Mouse (Mus musculus): ENCODE measurements at regions not wholly inside any gene's neighbourhood (a gene's known extent, or its start where the extent isn't known, plus 50 kb on each side); places are given as distances from the start of the nearest gene placed in this dataset.

DNA sequence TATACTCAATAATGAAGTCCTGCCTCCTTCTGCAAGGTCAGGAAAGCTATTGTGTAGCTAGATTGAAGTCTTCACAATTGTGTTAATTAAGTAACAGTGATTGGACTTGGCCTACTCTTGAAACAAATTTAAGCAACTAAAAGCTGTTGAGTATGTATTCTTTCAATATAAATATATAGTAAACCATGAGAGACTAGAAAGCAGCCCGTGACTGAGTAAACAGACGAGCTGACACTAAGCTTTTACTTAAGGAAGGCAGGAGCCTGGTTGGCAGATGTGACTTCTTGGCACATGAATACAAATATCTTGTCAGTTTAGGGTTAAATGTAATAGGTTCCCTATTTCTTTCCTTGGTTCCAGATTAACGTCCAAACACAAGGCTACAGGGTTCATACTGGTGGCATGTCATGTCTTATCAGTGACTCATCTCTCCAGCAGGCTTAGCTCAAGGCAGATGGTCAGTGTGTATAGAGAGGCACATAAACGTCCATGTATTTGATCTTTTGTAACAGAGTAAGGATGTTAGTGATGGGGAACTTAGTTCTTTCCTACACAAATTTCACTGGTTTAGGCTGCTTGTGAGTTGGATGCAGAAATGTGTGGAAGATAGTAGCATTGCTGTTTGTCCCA is 184.7 kb downstream of the Etaa1 start:
- Histone ChIP-seq H3K4me1 (replicated peaks) (no peaks in the 10 kb centered on the region), H3K4me3 (replicated peaks) (no peak overlapping the region), H3K9ac (no peak overlapping the region), H3K9me3 (replicated peaks) (no peaks in the 10 kb centered on the region), H3K27ac (no peak overlapping the region), H3K27me3 (no peaks in the 10 kb centered on the region), H3K36me3 (no peaks in the 10 kb centered on the region), H3K4me2 (no peak overlapping the region)
- DNase-seq (no peak), ATAC-seq (ENCODE audit: low read depth) (no peak)
- 32% methylated on average over 4 of the region's 4 CpGs for WGBS (ENCODE audit: insufficient replicate concordance)

DNA sequence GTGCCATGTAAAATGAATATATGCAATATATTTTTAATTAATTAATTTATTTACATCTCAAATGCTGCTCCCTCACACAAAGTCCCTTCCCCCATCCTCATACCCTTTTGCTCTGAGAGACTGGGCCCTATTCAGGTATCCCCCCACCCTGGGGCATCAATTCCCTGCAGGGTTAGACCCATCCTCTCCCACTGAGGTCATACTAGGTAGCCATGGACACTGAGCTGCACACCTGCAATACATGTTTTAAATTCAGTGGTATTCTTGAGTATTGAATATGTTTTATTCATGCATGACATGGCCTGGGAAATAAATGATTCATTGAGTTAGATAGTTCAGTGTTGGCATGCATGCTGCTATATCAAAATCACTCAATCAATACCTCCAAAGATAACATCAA is 156.0 kb downstream of the Etaa1 start:
- Histone ChIP-seq H3K4me2 (no peak overlapping the region), H3K27ac (no peak overlapping the region), H3K9ac (no peak overlapping the region), H3K36me3 (no peaks in the 10 kb centered on the region), H3K4me3 (replicated peaks) (no peak overlapping the region), H3K27me3 (no peaks in the 10 kb centered on the region), H3K9me3 (replicated peaks) (no peaks in the 10 kb centered on the region), H3K4me1 (replicated peaks) (no peaks in the 10 kb centered on the region)
- no peak for DNase-seq
- no peak for ATAC-seq (ENCODE audit: low read depth)

DNA sequence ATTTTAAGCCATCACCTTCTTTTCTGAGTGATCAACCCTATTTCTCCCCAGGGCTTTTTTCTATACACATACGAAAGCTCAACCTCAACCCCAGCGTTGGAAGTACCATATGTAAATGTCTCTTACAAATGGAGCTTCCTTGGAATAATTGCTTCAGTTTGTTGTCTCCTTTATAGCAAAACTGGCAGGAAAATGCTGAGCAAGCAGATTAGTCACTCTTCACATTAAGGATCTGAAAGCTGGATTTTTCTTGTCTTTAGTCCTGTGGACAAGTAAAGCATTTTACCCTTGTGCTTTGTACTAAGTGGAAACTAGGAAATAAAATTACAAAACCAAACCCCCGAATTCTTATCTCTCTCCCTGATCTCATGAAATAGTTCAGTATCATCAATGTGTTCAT is 145.8 kb downstream of the Etaa1 start:
- H3K36me3 ChIP-seq, result no peaks in the 10 kb centered on the region
- no peaks in the 10 kb centered on the region for H3K27me3 ChIP-seq
- no peaks in the 10 kb centered on the region for H3K9me3 ChIP-seq (replicated peaks)
- no peaks in the 10 kb centered on the region for H3K4me1 ChIP-seq (replicated peaks)
- ATAC-seq (ENCODE audit: low read depth) (no peak), DNase-seq (no peak)
- no peak overlapping the region for H3K4me3 ChIP-seq (replicated peaks)
- H3K9ac ChIP-seq, result no peak overlapping the region
- 56% methylated on average over 3 of the region's 3 CpGs for whole genome bisulfite sequencing (ENCODE audit: insufficient replicate concordance)
- no peak overlapping the region for H3K4me2 ChIP-seq
- H3K27ac ChIP-seq, result no peak overlapping the region

DNA sequence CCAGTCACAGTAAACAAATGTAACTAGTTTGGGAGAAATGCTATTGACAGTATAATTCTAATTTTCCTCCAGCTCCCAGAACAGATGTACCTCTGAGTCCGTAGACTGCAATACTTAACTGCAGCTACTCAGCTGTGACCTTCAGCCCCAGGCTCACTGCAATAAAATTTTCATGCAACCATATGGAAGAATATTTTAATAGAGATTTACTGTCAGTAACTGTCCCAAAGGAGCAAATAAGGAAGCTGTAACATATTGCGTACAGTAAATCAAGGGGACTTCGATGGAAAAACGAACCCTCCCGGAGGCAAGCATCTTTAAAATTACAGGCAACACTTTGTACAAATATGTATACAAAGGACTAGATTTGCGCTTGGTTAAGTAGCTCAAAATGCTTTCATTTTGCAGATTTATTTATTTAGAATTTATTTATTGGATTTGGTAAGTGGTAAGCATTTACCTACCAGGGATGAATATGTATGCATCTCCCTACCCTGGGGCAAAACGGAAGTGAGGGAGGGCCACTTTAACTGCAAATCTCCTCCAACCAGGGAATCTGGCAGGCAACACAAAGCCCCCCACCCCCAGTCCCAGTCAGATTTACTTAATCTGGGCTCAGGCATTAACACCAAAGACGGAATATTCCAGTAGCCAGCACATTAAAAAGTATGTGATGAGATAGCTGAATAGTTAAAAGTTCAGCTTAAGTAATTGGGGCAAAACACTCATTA is 141.7 kb downstream of the Etaa1 start:
- ATAC-seq (ENCODE audit: low read depth), result no peak
- WGBS (ENCODE audit: insufficient replicate concordance), result 67% methylated on average over 8 of the region's 8 CpGs

DNA sequence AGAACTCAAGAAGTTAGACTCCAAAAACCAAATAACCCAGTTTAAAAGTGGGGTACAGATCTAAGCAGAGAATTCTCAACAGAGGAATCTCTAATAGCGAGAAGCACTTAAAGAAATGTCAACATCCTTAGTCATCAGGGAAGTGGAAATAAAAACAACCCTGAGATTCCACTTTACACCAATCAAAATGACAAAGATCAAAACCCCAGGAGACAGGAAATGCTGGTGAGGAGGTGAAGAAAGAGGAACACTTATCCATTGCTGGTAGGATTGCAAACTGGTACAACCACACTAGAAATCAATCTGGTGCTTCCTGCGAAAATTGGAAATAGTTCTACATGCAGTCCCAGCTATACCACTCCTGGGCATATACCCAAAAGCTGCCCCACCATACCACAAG is 111.0 kb downstream of the Etaa1 start:
- Histone ChIP-seq H3K9ac (no peak overlapping the region), H3K4me3 (replicated peaks) (no peak overlapping the region), H3K27ac (no peak overlapping the region), H3K4me1 (replicated peaks) (no peaks in the 10 kb centered on the region), H3K27me3 (no peaks in the 10 kb centered on the region), H3K9me3 (replicated peaks) (no peaks in the 10 kb centered on the region), H3K36me3 (no peaks in the 10 kb centered on the region), H3K4me2 (no peak overlapping the region)
- no peak for DNase-seq
- WGBS (ENCODE audit: insufficient replicate concordance), result 33% methylated on average over 2 of the region's 2 CpGs
- no peak for ATAC-seq (ENCODE audit: low read depth)

More for the DNA sequence above, 141.7 kb downstream of the Etaa1 start:
- no peak overlapping the region for H3K4me2 ChIP-seq
- no peaks in the 10 kb centered on the region for H3K4me1 ChIP-seq (replicated peaks)
- no peaks in the 10 kb centered on the region for H3K27me3 ChIP-seq
- no peaks in the 10 kb centered on the region for H3K36me3 ChIP-seq
- no peak overlapping the region for H3K9ac ChIP-seq
- no peak for DNase-seq
- H3K9me3 ChIP-seq (replicated peaks), result no peaks in the 10 kb centered on the region
- H3K4me3 ChIP-seq (replicated peaks), result no peak overlapping the region
- H3K27ac ChIP-seq, result no peak overlapping the region

DNA sequence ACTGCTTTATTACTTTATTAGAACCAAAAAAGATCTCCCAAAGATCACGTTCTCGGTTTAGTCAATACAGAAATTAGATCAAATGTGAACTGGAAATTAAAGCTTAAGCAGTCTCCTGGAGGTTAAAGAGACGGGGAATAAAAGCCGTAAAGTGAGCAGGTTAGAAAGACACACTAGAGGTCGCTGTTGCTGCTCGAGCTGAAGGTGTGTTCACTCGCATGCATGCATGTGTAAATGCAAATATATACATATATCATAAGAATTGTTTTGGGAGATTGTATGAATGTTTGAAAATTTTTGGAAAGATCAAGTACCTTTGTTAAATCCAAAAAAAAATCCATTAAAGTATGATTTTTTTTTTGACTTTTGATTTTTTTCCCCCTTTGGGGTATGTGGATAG is 101.3 kb downstream of the Etaa1 start:
- H3K9ac ChIP-seq, result no peak overlapping the region
- no peak overlapping the region for H3K4me2 ChIP-seq
- H3K9me3 ChIP-seq (replicated peaks), result no peaks in the 10 kb centered on the region
- no peaks in the 10 kb centered on the region for H3K27me3 ChIP-seq
- H3K4me3 ChIP-seq (replicated peaks), result no peak overlapping the region
- H3K36me3 ChIP-seq, result no peaks in the 10 kb centered on the region
- DNase-seq (no peak), ATAC-seq (ENCODE audit: low read depth) (no peak)
- H3K27ac ChIP-seq, result no peak overlapping the region
- 37% methylated on average over 7 of the region's 7 CpGs for WGBS (ENCODE audit: insufficient replicate concordance)
- H3K4me1 ChIP-seq (replicated peaks), result no peaks in the 10 kb centered on the region

DNA sequence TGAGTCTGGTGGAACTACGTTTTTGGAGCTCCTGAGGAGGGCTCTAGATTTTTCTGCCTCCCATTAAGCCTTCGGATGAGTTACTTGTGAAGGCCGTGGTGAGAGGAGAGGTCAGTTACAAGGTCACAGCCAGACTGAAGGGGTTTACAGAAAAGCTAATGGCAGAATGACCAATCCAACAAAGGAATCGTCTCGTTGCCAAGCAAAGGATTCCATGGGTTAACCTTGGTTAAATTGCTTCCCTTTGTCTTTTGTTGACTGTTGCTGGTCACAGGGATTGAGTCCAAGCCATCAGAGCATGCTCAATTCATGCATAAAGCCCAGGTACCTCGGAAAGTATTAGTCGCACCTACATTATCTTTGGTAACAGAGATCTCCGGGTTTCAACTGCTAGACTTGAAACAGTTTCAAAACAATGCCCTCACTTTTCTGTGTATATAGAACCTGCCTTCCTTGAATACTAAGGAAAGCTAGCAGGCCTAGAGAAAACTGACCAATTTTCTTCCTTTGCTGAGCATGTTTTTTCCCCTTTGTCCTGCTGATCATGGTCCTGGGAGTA is 100.3 kb downstream of the Etaa1 start:
- Histone ChIP-seq H3K36me3 (no peaks in the 10 kb centered on the region), H3K27me3 (no peaks in the 10 kb centered on the region), H3K4me3 (replicated peaks) (no peak overlapping the region), H3K27ac (no peak overlapping the region), H3K4me1 (replicated peaks) (no peaks in the 10 kb centered on the region), H3K9ac (no peak overlapping the region), H3K9me3 (replicated peaks) (no peaks in the 10 kb centered on the region), H3K4me2 (no peak overlapping the region)
- DNase-seq (no peak), ATAC-seq (ENCODE audit: low read depth) (no peak)
- 66% methylated on average over 8 of the region's 8 CpGs for WGBS (ENCODE audit: insufficient replicate concordance)

DNA sequence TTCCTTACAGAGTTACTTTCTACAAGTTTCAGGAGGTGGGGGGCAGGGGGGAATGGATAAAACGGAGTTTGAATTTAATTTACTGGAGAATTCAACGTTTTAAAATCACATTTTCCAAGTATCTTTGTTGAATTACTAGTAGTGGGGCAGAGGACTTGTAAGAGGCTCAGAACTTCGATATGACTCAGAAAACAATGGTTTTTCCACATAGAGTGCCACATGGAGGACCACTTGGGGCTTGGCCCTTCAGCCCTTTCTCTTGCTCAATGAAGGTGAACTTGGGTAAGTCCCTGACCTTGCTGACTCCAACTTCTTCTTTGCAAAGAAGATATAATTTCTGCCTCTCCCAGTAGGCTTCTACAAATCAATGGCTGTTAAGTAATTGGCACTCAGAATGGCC is 99.8 kb downstream of the Etaa1 start:
- no peaks in the 10 kb centered on the region for H3K27me3 ChIP-seq
- H3K36me3 ChIP-seq, result no peaks in the 10 kb centered on the region
- no peak overlapping the region for H3K4me2 ChIP-seq
- H3K4me1 ChIP-seq (replicated peaks), result no peaks in the 10 kb centered on the region
- H3K27ac ChIP-seq, result no peak overlapping the region
- no peak for ATAC-seq (ENCODE audit: low read depth)
- H3K9ac ChIP-seq, result no peak overlapping the region
- 52% methylated on average over 3 of the region's 3 CpGs for WGBS (ENCODE audit: insufficient replicate concordance)
- no peak for DNase-seq
- H3K4me3 ChIP-seq (replicated peaks), result no peak overlapping the region
- no peaks in the 10 kb centered on the region for H3K9me3 ChIP-seq (replicated peaks)

DNA sequence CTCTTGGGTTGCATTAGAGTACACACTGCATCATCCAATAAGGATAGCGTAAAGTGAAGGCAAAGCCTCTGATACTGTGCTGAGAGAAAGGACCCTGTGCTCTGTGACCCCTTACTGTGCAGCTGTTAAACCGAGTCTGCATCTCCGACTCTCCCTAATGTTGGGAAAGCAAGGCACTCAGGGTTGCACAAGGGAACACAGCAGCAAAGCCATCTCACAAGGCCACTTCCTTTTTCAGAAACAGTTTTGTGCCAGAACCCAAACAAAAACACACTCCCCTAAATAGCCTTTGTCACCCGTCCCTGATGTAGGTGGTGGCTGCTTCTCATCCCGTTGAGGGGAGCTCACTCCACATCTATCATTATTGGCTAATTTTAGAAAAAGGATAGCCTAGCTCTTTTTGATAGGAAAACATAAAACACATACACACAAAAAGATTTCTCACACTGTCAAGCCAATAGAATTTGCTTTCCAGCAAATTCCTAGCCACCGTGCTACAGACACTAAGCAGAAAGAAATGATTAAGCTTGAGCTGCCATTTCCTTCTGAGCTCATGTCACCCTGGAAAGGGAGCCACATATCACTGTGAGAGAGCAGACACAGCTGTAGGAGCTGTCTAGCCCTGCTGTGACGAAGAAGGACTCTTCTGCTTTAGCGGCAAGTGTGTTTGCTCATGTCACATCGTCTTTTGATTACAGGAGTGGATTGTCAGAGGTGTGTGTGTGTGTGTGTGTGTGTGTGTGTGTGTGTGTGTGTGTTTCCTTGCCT is 94.1 kb downstream of the Etaa1 start:
- Histone ChIP-seq H3K4me3 (replicated peaks) (no peak overlapping the region), H3K9ac (no peak overlapping the region), H3K27ac (no peak overlapping the region), H3K9me3 (replicated peaks) (no peaks in the 10 kb centered on the region), H3K27me3 (no peaks in the 10 kb centered on the region), H3K36me3 (no peaks in the 10 kb centered on the region), H3K4me2 (no peak overlapping the region), H3K4me1 (replicated peaks) (no peaks in the 10 kb centered on the region)
- DNase-seq (no peak), ATAC-seq (ENCODE audit: low read depth) (no peak)
- WGBS (ENCODE audit: insufficient replicate concordance), result 40% methylated on average over 9 of the region's 9 CpGs

DNA sequence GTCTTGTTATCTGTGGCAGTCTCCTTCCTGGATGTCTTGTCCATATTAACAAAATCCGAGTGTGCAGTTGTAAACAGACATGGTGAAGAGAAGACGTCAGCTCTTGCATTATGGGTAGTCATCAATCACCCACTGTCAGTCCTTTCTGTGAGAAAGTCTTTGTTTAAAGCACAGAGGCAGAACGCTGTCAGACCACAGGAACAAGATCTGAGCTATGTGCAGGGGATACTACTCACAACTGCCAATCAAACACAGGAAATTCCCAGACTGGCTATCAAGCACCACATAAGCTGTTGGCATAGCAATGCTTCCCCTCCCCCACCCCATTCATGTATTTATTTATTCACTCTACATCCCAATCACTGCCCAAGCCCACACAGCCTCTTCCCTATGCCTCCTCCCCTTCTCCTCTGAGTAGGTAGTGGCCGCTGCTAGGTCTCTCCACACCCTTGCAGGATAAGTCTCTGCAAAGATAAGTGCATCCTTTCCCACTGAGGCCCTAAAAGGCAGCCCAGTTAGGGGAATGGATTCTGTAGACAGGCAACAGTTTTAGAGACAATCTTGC is 88.8 kb downstream of the Etaa1 start:
- no peak overlapping the region for H3K27ac ChIP-seq
- no peak overlapping the region for H3K4me2 ChIP-seq
- H3K27me3 ChIP-seq, result no peaks in the 10 kb centered on the region
- ATAC-seq (ENCODE audit: low read depth) (no peak), DNase-seq (no peak)
- no peaks in the 10 kb centered on the region for H3K36me3 ChIP-seq
- H3K9ac ChIP-seq, result no peak overlapping the region
- 15% methylated on average over 4 of the region's 4 CpGs for WGBS (ENCODE audit: insufficient replicate concordance)
- H3K9me3 ChIP-seq (replicated peaks), result no peaks in the 10 kb centered on the region
- H3K4me3 ChIP-seq (replicated peaks), result no peak overlapping the region
- H3K4me1 ChIP-seq (replicated peaks), result no peaks in the 10 kb centered on the region

DNA sequence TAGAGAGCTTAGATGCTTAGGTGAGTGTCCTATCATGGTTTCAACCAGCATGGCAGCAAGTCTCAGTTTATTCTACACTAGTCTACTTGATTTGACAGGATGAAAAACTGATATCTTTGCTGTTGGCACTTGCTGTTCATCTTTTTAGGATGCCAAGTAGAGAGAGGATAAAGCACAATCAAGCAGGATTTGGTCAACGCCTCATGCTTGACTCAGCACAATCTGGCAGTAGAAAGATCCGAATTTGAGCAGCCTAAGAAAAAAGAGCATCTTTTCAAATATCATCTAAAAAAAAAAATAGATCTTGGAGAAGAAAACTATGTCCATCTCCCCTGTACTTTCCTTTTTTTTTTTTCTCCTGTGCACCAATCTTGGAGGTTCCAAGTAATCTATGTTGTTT is 83.0 kb downstream of the Etaa1 start:
- H3K27ac ChIP-seq, result no peak overlapping the region
- ATAC-seq (ENCODE audit: low read depth) (no peak), DNase-seq (no peak)
- no peak overlapping the region for H3K9ac ChIP-seq
- no peaks in the 10 kb centered on the region for H3K9me3 ChIP-seq (replicated peaks)
- H3K4me1 ChIP-seq (replicated peaks), result no peaks in the 10 kb centered on the region
- 59% methylated on average over 2 of the region's 2 CpGs for WGBS (ENCODE audit: insufficient replicate concordance)
- H3K4me2 ChIP-seq, result no peak overlapping the region
- no peak overlapping the region for H3K4me3 ChIP-seq (replicated peaks)
- H3K27me3 ChIP-seq, result no peaks in the 10 kb centered on the region
- no peaks in the 10 kb centered on the region for H3K36me3 ChIP-seq
